19 mouse cellular contexts compared by ENCODE assay signal in genomic region chr19:60773366-60773765, GRCm38 (mm10). TPM values are rescaled to one million over a fixed set of nuclear protein-coding genes. Genes with fewer than 3 reads are reported as not detected.
DNase-seq lines count a peak whose midpoint lies in the region; ATAC-seq lines count a peak whose summit lies in the region.
"Had no signal": no experiment of that assay in that cellular context is flagged by ENCODE, and none has a peak within 500 bp of the region (broad histone marks: within the 10 kb centered on the region; RNA-seq: fewer than 3 reads in every experiment).

No protein-coding gene starts in this region.

- H3K36me3 ChIP-seq in heart, embryonic 10.5 days: peaks cover 99% of the 10 kb centered on the region
- H3K36me3 ChIP-seq in forebrain, embryonic 16.5 days (ENCODE audit: control insufficient read depth, insufficient read depth): peaks cover 55% of the 10 kb centered on the region

- no peak for ATAC-seq in forebrain, embryonic 16.5 days
- ATAC-seq: forebrain, embryonic 15.5 days; intestine, embryonic 15.5 days had no signal

- no peak overlapping the region for H3K4me3 ChIP-seq in heart, embryonic 10.5 days
- no peak overlapping the region for H3K4me3 ChIP-seq in forebrain, embryonic 16.5 days (replicated peaks; ENCODE audit: low read length)
- H3K4me3 ChIP-seq: embryonic facial prominence, embryonic 10.5 days; forebrain, embryonic 10.5 days; forebrain, embryonic 15.5 days; heart, embryonic 15.5 days; hindbrain, embryonic 10.5 days; intestine, embryonic 15.5 days had no signal

- H3K4me2 ChIP-seq in forebrain, embryonic 16.5 days (ENCODE audit: low read length): no peak overlapping the region
- H3K4me2 ChIP-seq: forebrain, embryonic 15.5 days; heart, embryonic 11.5 days; heart, embryonic 15.5 days; hindbrain, embryonic 14.5 days; intestine, embryonic 15.5 days had no signal

- H3K9ac ChIP-seq in forebrain, embryonic 16.5 days (replicated peaks; ENCODE audit: low read depth, low read length): no peak overlapping the region
- H3K9ac ChIP-seq: forebrain, embryonic 15.5 days; heart, embryonic 15.5 days; hindbrain, embryonic 14.5 days; intestine, embryonic 15.5 days had no signal

- WGBS in heart, embryonic 10.5 days: 86% methylated on average over 6 of the region's 6 CpGs
- WGBS in forebrain, embryonic 16.5 days: 93% methylated on average over 6 of the region's 6 CpGs

- no peak overlapping the region for H3K27ac ChIP-seq in heart, embryonic 10.5 days
- H3K27ac ChIP-seq in forebrain, embryonic 16.5 days (ENCODE audit: low read length): no peak overlapping the region
- H3K27ac ChIP-seq: embryonic facial prominence, embryonic 10.5 days; forebrain, embryonic 10.5 days; forebrain, embryonic 15.5 days; heart, embryonic 15.5 days; hindbrain, embryonic 10.5 days; hindbrain, embryonic 14.5 days; intestine, embryonic 15.5 days had no signal

- DNase-seq in heart, adult 18-20 months: peak; percentile 20 to 45
- no peak for DNase-seq in heart, embryonic 10.5 days (ENCODE audit: low spot score)
- DNase-seq in ovary, adult 18-20 months (ENCODE audit: low spot score): peak; percentile 13
- no peak for DNase-seq in ovary, postnatal 36 days (ENCODE audit: low spot score)
- DNase-seq in fat pad, adult 2 months (ENCODE audit: extremely low read depth, low read depth, low spot score): peak; percentile 57
- DNase-seq: cerebellum, adult 2 months; cerebellum, postnatal 10 days; gastrocnemius, postnatal 10 days; heart, postnatal 14 days; kidney, adult 18-20 months had no signal

- no peaks in the 10 kb centered on the region for H3K27me3 ChIP-seq in heart, embryonic 10.5 days (ENCODE audit: insufficient read depth, poor library complexity, severe bottlenecking)
- no peaks in the 10 kb centered on the region for H3K27me3 ChIP-seq in forebrain, embryonic 16.5 days (replicated peaks; ENCODE audit: control insufficient read depth, insufficient read depth, low read length)
- H3K27me3 ChIP-seq: forebrain, embryonic 15.5 days; heart, embryonic 15.5 days; intestine, embryonic 15.5 days had no signal

- no peaks in the 10 kb centered on the region for H3K9me3 ChIP-seq in heart, embryonic 10.5 days
- no peaks in the 10 kb centered on the region for H3K9me3 ChIP-seq in forebrain, embryonic 16.5 days (ENCODE audit: control insufficient read depth, low read length)
- H3K9me3 ChIP-seq: embryonic facial prominence, embryonic 10.5 days; forebrain, embryonic 10.5 days; forebrain, embryonic 15.5 days; heart, embryonic 15.5 days; hindbrain, embryonic 10.5 days; intestine, embryonic 15.5 days had no signal

- H3K4me1 ChIP-seq in heart, embryonic 10.5 days: no peaks in the 10 kb centered on the region
- no peaks in the 10 kb centered on the region for H3K4me1 ChIP-seq in forebrain, embryonic 16.5 days (replicated peaks; ENCODE audit: control insufficient read depth, insufficient read depth, low read length)
- H3K4me1 ChIP-seq: embryonic facial prominence, embryonic 10.5 days; forebrain, embryonic 10.5 days; forebrain, embryonic 15.5 days; heart, embryonic 15.5 days; hindbrain, embryonic 10.5 days; intestine, embryonic 15.5 days had no signal

RNA-seq across cellular contexts. Expression of gene Eif3a, which starts 17.1 kb away (rescaled TPM):
- total RNA-seq in heart, adult 18-20 months (2021): 100 to 1,000 TPM; 103 to 114 TPM
- 135 and 153 TPM in 2 replicates for polyA plus RNA-seq in heart, embryonic 10.5 days (2016; fragmentation: Nextera tagmentation; extraction: Ambion mirVana)
- polyA plus RNA-seq in forebrain, embryonic 16.5 days (2015; fragmentation: Nextera tagmentation; extraction: Ambion mirVana): 123 and 125 TPM in 2 replicates

RNA-seq across cellular contexts. Expression of gene Nanos1, which starts 17.6 kb away (rescaled TPM):
- under 1 TPM; 0.17 to 0.26 TPM for total RNA-seq in heart, adult 18-20 months (2021)
- 1.1 and 1.2 TPM in 2 replicates for polyA plus RNA-seq in heart, embryonic 10.5 days (2016; fragmentation: Nextera tagmentation; extraction: Ambion mirVana)
- polyA plus RNA-seq in forebrain, embryonic 16.5 days (2015; fragmentation: Nextera tagmentation; extraction: Ambion mirVana): 11.5 and 13.0 TPM in 2 replicates

RNA-seq across cellular contexts. Expression of gene Fam45a, which starts 38.0 kb away (rescaled TPM):
- 10 to 100 TPM; 15.5 to 17.0 TPM for total RNA-seq in heart, adult 18-20 months (2021)
- 28.5 and 30.6 TPM in 2 replicates for polyA plus RNA-seq in heart, embryonic 10.5 days (2016; fragmentation: Nextera tagmentation; extraction: Ambion mirVana)
- polyA plus RNA-seq in forebrain, embryonic 16.5 days (2015; fragmentation: Nextera tagmentation; extraction: Ambion mirVana): 42.9 and 43.6 TPM in 2 replicates

Comparison
In these comparisons a context has a peak if more than half of its experiments do, and no peak if none do; other contexts are left out.
1. DNase-seq: peak in heart, adult 18-20 months (2 of 2), ovary, adult 18-20 months (single experiment) and fat pad, adult 2 months (single experiment); none in heart, embryonic 10.5 days (single experiment) and ovary, postnatal 36 days (single experiment).